Comparison of ENCODE assay signal across 27 mouse cellular contexts in the genomic region with DNA sequence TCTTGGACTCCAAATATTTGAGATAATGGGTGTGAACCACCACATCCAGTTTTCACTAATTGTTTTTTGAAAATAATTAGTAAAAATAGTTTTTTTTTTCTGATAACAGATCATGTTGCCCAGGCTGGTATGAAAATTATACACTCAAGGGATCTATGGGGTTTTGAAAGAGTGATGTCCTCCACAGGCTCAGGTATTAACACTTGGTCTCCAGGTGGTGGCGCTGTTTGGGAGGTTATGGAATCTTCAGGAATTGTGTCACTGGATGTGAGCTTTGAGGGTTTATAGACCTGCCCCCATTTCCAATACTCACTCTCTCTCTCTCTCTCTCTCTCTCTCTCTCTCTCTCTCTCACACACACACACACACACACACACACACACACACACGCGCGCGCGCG.
DNase-seq lines count a peak whose midpoint lies in the region; TF ChIP-seq lines count a peak whose summit lies in the region.
"Had no signal": no experiment of that assay in that cellular context is flagged by ENCODE, and none has a peak within 500 bp of the region (broad histone marks: within the 10 kb centered on the region; RNA-seq: fewer than 3 reads in every experiment).

No protein-coding gene starts in this region.

- H3K4me1 ChIP-seq in heart, adult 2 months (ENCODE audit: control insufficient read depth, insufficient read depth, low read length) = no peaks in the 10 kb centered on the region
- no peaks in the 10 kb centered on the region for H3K4me1 ChIP-seq in E14TG2a.4 (replicated peaks; ENCODE audit: low read depth, low read length)
- H3K4me1 ChIP-seq: forebrain, embryonic 13.5 days; heart, embryonic 12.5 days; hindbrain, embryonic 15.5 days; limb, embryonic 12.5 days; neural tube, embryonic 13.5 days; stomach, embryonic 15.5 days had no signal

- no peaks in the 10 kb centered on the region for H3K79me2 ChIP-seq in heart, adult 2 months (replicated peaks; ENCODE audit: control insufficient read depth, insufficient read depth, low read length)

- H3K9me3 ChIP-seq in E14TG2a.4 (ENCODE audit: low read length) = no peaks in the 10 kb centered on the region
- H3K9me3 ChIP-seq: embryonic facial prominence, embryonic 13.5 days; forebrain, embryonic 13.5 days; heart, embryonic 12.5 days; hindbrain, embryonic 15.5 days; limb, embryonic 12.5 days; neural tube, embryonic 13.5 days; stomach, embryonic 15.5 days had no signal

- H3K36me3 ChIP-seq in heart, adult 2 months (ENCODE audit: control insufficient read depth, insufficient read depth, low read length) = no peaks in the 10 kb centered on the region
- H3K36me3 ChIP-seq in E14TG2a.4 (ENCODE audit: insufficient read depth, low read length) = 0 out of 2 replicates have a peak, but pooled peaks cover 3% of the 10 kb centered on the region

- TF ChIP-seq CTCF in heart, adult 2 months (IDR thresholded peaks at IDR 0.05) = peak; percentile 52
- TF ChIP-seq CTCF in layer of hippocampus, adult 2 months (conservative IDR thresholded peaks at IDR 0.05) = peak; percentile 60
- TF ChIP-seq CTCF in E14TG2a.4 (conservative IDR thresholded peaks at IDR 0.05; ENCODE audit: low read length) = peak; percentile 29

- no peaks in the 10 kb centered on the region for H3K27me3 ChIP-seq in heart, adult 2 months (ENCODE audit: control insufficient read depth, insufficient read depth, low read length)
- H3K27me3 ChIP-seq in E14TG2a.4 (ENCODE audit: insufficient read depth, low read length) = no peaks in the 10 kb centered on the region
- H3K27me3 ChIP-seq: embryonic facial prominence, embryonic 13.5 days; forebrain, embryonic 13.5 days; heart, embryonic 12.5 days; hindbrain, embryonic 15.5 days; limb, embryonic 12.5 days; neural tube, embryonic 13.5 days; stomach, embryonic 15.5 days had no signal

- DNase-seq in heart, adult 2 months = no peak
- no peak for DNase-seq in heart, postnatal 25 days (ENCODE audit: low spot score)
- DNase-seq in layer of hippocampus, adult 2 months (ENCODE audit: low spot score in 2 of 2) = no peak
- DNase-seq in layer of hippocampus, adult 9-10 months (ENCODE audit: low spot score) = no peak
- DNase-seq in adipocyte (ENCODE audit: low spot score) = peak; percentile 27
- DNase-seq in MN1 (ENCODE audit: low spot score) = no peak
- DNase-seq in urinary bladder, postnatal 4 days (ENCODE audit: low spot score in 2 of 2) = no peak
- DNase-seq: adrenal gland, adult 2 months; cerebellum, adult 11-12 months; embryo, embryonic 11 days; gastrocnemius, postnatal 10 days; heart, postnatal 14 days; kidney, postnatal 4 days; lung, adult 18-20 months; midbrain, embryonic 14.5 days; thymus, adult 18-20 months; thymus, postnatal 36 days had no signal

- WGBS in heart, adult 2 months = 98% methylated on average over 7 of the region's 7 CpGs

- no peak overlapping the region for H3K27ac ChIP-seq in heart, adult 2 months
- no peak overlapping the region for H3K27ac ChIP-seq in layer of hippocampus, adult 2 months
- H3K27ac ChIP-seq: embryonic facial prominence, embryonic 13.5 days; forebrain, embryonic 13.5 days; hindbrain, embryonic 15.5 days; limb, embryonic 12.5 days; neural tube, embryonic 13.5 days; stomach, embryonic 15.5 days had no signal

- no peak for TF ChIP-seq POLR2A in heart, adult 2 months (IDR thresholded peaks at IDR 0.05; ENCODE audit: insufficient read depth, low read depth, low read length)

- intact Hi-C loops in heart, adult 2 months (cut with DNase I) = no loop called here
- intact Hi-C loops in heart, postnatal 25 days (cut with DNase I) = no loop called here

- no peak overlapping the region for H3K9ac ChIP-seq in heart, adult 2 months (ENCODE audit: low read depth, low read length)
- H3K9ac ChIP-seq: embryonic facial prominence, embryonic 13.5 days; forebrain, embryonic 13.5 days; heart, embryonic 12.5 days; hindbrain, embryonic 15.5 days; limb, embryonic 12.5 days; neural tube, embryonic 13.5 days; stomach, embryonic 15.5 days had no signal

- no peak for TF ChIP-seq EP300 in heart, adult 2 months (IDR thresholded peaks at IDR 0.05; ENCODE audit: insufficient read depth, low read depth, low read length)

- no peak overlapping the region for H3K4me3 ChIP-seq in heart, adult 2 months
- no peak overlapping the region for H3K4me3 ChIP-seq in layer of hippocampus, adult 2 months
- no peak overlapping the region for H3K4me3 ChIP-seq in E14TG2a.4 (replicated peaks; ENCODE audit: low read length)
- H3K4me3 ChIP-seq: embryonic facial prominence, embryonic 13.5 days; erythroblast, embryonic 14.5 days; forebrain, embryonic 13.5 days; heart, embryonic 12.5 days; hindbrain, embryonic 15.5 days; limb, embryonic 12.5 days; myocyte; neural tube, embryonic 13.5 days; stomach, embryonic 15.5 days had no signal
